In genomic region chr15:88091390-88091789, GRCm38 (mm10) we compare ENCODE assay signal across 20 mouse cellular contexts.
DNase-seq lines count a peak whose midpoint lies in the region; ATAC-seq lines count a peak whose summit lies in the region.
"Had no signal": no experiment of that assay in that cellular context is flagged by ENCODE, and none has a peak within 500 bp of the region (broad histone marks: within the 10 kb centered on the region; RNA-seq: fewer than 3 reads in every experiment).

No protein-coding gene starts in this region.

- H3K36me3 ChIP-seq in kidney, embryonic 14.5 days (ENCODE audit: control insufficient read depth, insufficient read depth, low read length): no peaks in the 10 kb centered on the region
- H3K36me3 ChIP-seq: embryonic facial prominence, embryonic 15.5 days; forebrain, embryonic 10.5 days; hindbrain, embryonic 12.5 days; limb, embryonic 15.5 days; lung, embryonic 15.5 days; midbrain, embryonic 15.5 days had no signal

- no peak overlapping the region for H3K4me3 ChIP-seq in kidney, embryonic 14.5 days (ENCODE audit: low read length)
- H3K4me3 ChIP-seq: embryonic facial prominence, embryonic 15.5 days; forebrain, embryonic 10.5 days; hindbrain, embryonic 12.5 days; limb, embryonic 15.5 days; lung, embryonic 15.5 days; midbrain, embryonic 15.5 days had no signal

- ATAC-seq in kidney, embryonic 14.5 days (ENCODE audit: low FRiP score, low TSS enrichment): no peak
- ATAC-seq: midbrain, embryonic 15.5 days had no signal

- no peak overlapping the region for H3K9ac ChIP-seq in kidney, embryonic 14.5 days (ENCODE audit: low read depth, low read length)
- H3K9ac ChIP-seq: embryonic facial prominence, embryonic 15.5 days; hindbrain, embryonic 12.5 days; limb, embryonic 15.5 days; lung, embryonic 15.5 days; midbrain, embryonic 15.5 days had no signal

- H3K27me3 ChIP-seq in kidney, embryonic 14.5 days (ENCODE audit: control insufficient read depth, insufficient read depth, low read length): no peaks in the 10 kb centered on the region
- H3K27me3 ChIP-seq: embryonic facial prominence, embryonic 15.5 days; hindbrain, embryonic 12.5 days; limb, embryonic 15.5 days; lung, embryonic 15.5 days; midbrain, embryonic 15.5 days had no signal

- H3K4me2 ChIP-seq in kidney, embryonic 14.5 days (replicated peaks; ENCODE audit: low read depth, low read length): no peak overlapping the region
- H3K4me2 ChIP-seq: embryonic facial prominence, embryonic 15.5 days; hindbrain, embryonic 12.5 days; limb, embryonic 15.5 days; lung, embryonic 15.5 days; midbrain, embryonic 15.5 days had no signal

- H3K9me3 ChIP-seq in kidney, embryonic 14.5 days (ENCODE audit: control insufficient read depth, low read length): peaks cover 3% of the 10 kb centered on the region; the same call in 1 of the 2 replicates
- H3K9me3 ChIP-seq: embryonic facial prominence, embryonic 15.5 days; limb, embryonic 15.5 days; lung, embryonic 15.5 days; midbrain, embryonic 15.5 days had no signal

- 88% methylated on average over 5 of the region's 5 CpGs for WGBS in kidney, embryonic 14.5 days

- no peak overlapping the region for H3K27ac ChIP-seq in kidney, embryonic 14.5 days (ENCODE audit: low read depth, low read length)
- H3K27ac ChIP-seq: embryonic facial prominence, embryonic 15.5 days; forebrain, embryonic 10.5 days; hindbrain, embryonic 12.5 days; limb, embryonic 15.5 days; lung, embryonic 15.5 days; midbrain, embryonic 15.5 days had no signal

- peak; percentile 12 for DNase-seq in embryo, embryonic 10.5 days (ENCODE audit: low spot score)
- DNase-seq in embryo, embryonic 9.5 days (ENCODE audit: extremely low spot score): no peak
- DNase-seq in kidney, postnatal 25 days: peak; percentile 1 to 7
- DNase-seq in A20 (ENCODE audit: low read depth, low spot score) (peak; percentile 1), R1 (ENCODE audit: low read depth, low spot score) (peak; percentile 67)
- DNase-seq in ovary, postnatal 14 days (ENCODE audit: low spot score): no peak
- DNase-seq in left cerebral cortex, postnatal 10 days (ENCODE audit: extremely low spot score in 1 of 2, low spot score in 2 of 2): no peak
- DNase-seq: adrenal gland, postnatal 14 days; cerebellum, adult 2 months; gastrocnemius, postnatal 14 days; heart, postnatal 10 days; kidney, adult 11 months; spleen, adult 18-20 months had no signal

- intact Hi-C loops in left cerebral cortex, postnatal 10 days (cut with DNase I): no loop called here

- no peaks in the 10 kb centered on the region for H3K4me1 ChIP-seq in kidney, embryonic 14.5 days (ENCODE audit: control insufficient read depth, insufficient read depth, low read length)
- H3K4me1 ChIP-seq: embryonic facial prominence, embryonic 15.5 days; forebrain, embryonic 10.5 days; limb, embryonic 15.5 days; lung, embryonic 15.5 days had no signal

Comparison
In these comparisons a context has a peak if more than half of its experiments do, and no peak if none do; other contexts are left out.
1. DNase-seq: peak in embryo, embryonic 10.5 days (single experiment), kidney, postnatal 25 days (2 of 2), A20 (single experiment) and R1 (single experiment); none in embryo, embryonic 9.5 days (single experiment), ovary, postnatal 14 days (single experiment) and left cerebral cortex, postnatal 10 days (0 of 2).